Mouse (Mus musculus) brown adipose tissue, adult 24 weeks (tissue): Measurements from ENCODE around the gene Grin2d. TPM values are rescaled to one million over a fixed set of nuclear protein-coding genes. Genes with fewer than 3 reads are reported as not detected.

Experiments
- H3K27ac ChIP-seq: fragments of 200-500 bp; replicated peaks from 2 replicates; pipeline ENCODE4 v1.5.1; 2012; ENCODE audit warnings: low read depth, mild to moderate bottlenecking, low read length
- H3K4me1 ChIP-seq: fragments of 200-500 bp; 2 replicates; pipeline ENCODE4 v1.6.1; 2012; ENCODE audit warnings: low read length, mixed read lengths; ENCODE audit not compliant: control insufficient read depth, insufficient read depth, insufficient read length
- H3K4me3 ChIP-seq: fragments of 200-500 bp; 2 replicates; pipeline ENCODE4 v1.5.1; 2012; ENCODE audit warnings: low read depth, mild to moderate bottlenecking, low read length, moderate library complexity; ENCODE audit not compliant: insufficient read depth
- polyA plus RNA-seq: library from polyadenylated mRNA; stranded (reverse); fragments of >200 nt; gene quantifications from 2 replicates; pipeline ENCODE4 v1.2.4, GENCODE M21; 2012; ENCODE audit not compliant: missing spikeins, insufficient read depth, insufficient read length

Grin2d gene
- polyA plus RNA-seq, 1 experiment = not detected

- Histone ChIP-seq H3K27ac (peak within 1 kb of the TSS; percentile 67), H3K4me1 (peaks cover 3% of the 10 kb centered on the region), H3K4me3 (peak within 1 kb of the TSS; percentile 74)
These were observed 64.1 kb downstream of the Grin2d start, which contains the start of gene Cyth2 for GRCm38 (mm10) chr7:45813787-45814779. Cyth2 (minus strand) TSS chr7:45814581.

GRCm38 (mm10) chr7:45812921-45813320 lies 65.3 kb downstream of the Grin2d start:
- Histone ChIP-seq H3K4me3 (peak overlapping the region; percentile 74), H3K27ac (no peak overlapping the region), H3K4me1 (peaks cover 3% of the 10 kb centered on the region)

- no peak overlapping the region for H3K4me3 ChIP-seq
- peaks cover 3% of the 10 kb centered on the region for H3K4me1 ChIP-seq
- H3K27ac ChIP-seq = no peak overlapping the region
These were observed 68.7 kb downstream of the Grin2d start for GRCm38 (mm10) chr7:45809276-45810075.

GRCm38 (mm10) chr7:45808471-45808870 lies 69.7 kb downstream of the Grin2d start:
- Histone ChIP-seq H3K4me3 (no peak overlapping the region), H3K4me1 (peaks cover 3% of the 10 kb centered on the region), H3K27ac (no peak overlapping the region)

- H3K4me1 ChIP-seq = no peaks in the 10 kb centered on the region
- no peak overlapping the region for H3K27ac ChIP-seq
- H3K4me3 ChIP-seq = no peak overlapping the region
These were observed 72.2 kb downstream of the Grin2d start for GRCm38 (mm10) chr7:45805941-45806340.

GRCm38 (mm10) chr7:45802551-45802950 lies 75.6 kb downstream of the Grin2d start:
- Histone ChIP-seq H3K27ac (no peak overlapping the region), H3K4me3 (no peak overlapping the region), H3K4me1 (no peaks in the 10 kb centered on the region)

GRCm38 (mm10) chr7:45801348-45801747 lies 76.8 kb downstream of the Grin2d start:
- H3K27ac ChIP-seq = no peak overlapping the region
- H3K4me1 ChIP-seq = no peaks in the 10 kb centered on the region
- peak overlapping the region; percentile 47 for H3K4me3 ChIP-seq

- no peaks in the 10 kb centered on the region for H3K4me1 ChIP-seq
These were observed 77.5 kb downstream of the Grin2d start for GRCm38 (mm10) chr7:45800546-45801204.

GRCm38 (mm10) chr7:45800001-45800400 lies 78.2 kb downstream of the Grin2d start:
- Histone ChIP-seq H3K27ac (no peak overlapping the region), H3K4me3 (no peak overlapping the region), H3K4me1 (no peaks in the 10 kb centered on the region)

More at GRCm38 (mm10) chr7:45800546-45801204, 77.5 kb downstream of the Grin2d start:
- no peak overlapping the region for H3K27ac ChIP-seq
- peak overlapping the region; percentile 57 for H3K4me3 ChIP-seq

GRCm38 (mm10) chr7:45798931-45799330 lies 79.2 kb downstream of the Grin2d start:
- H3K4me3 ChIP-seq = no peak overlapping the region
- no peaks in the 10 kb centered on the region for H3K4me1 ChIP-seq
- no peak overlapping the region for H3K27ac ChIP-seq

GRCm38 (mm10) chr7:45798511-45798836 lies 79.7 kb downstream of the Grin2d start:
- H3K27ac ChIP-seq = no peak overlapping the region
- no peaks in the 10 kb centered on the region for H3K4me1 ChIP-seq
- H3K4me3 ChIP-seq = peak overlapping the region; percentile 65

- Histone ChIP-seq H3K4me3 (peak overlapping the region; percentile 65), H3K4me1 (no peaks in the 10 kb centered on the region), H3K27ac (no peak overlapping the region)
These were observed 80.3 kb downstream of the Grin2d start for GRCm38 (mm10) chr7:45797661-45798510.

GRCm38 (mm10) chr7:45796950-45797349 lies 81.2 kb downstream of the Grin2d start:
- Histone ChIP-seq H3K4me1 (no peaks in the 10 kb centered on the region), H3K27ac (no peak overlapping the region), H3K4me3 (no peak overlapping the region)

GRCm38 (mm10) chr7:45794971-45795370 lies 83.2 kb downstream of the Grin2d start:
- Histone ChIP-seq H3K4me3 (no peak overlapping the region), H3K4me1 (no peaks in the 10 kb centered on the region), H3K27ac (no peak overlapping the region)
